Mouse (Mus musculus) CH12.LX (cell line): ENCODE measurements around the gene Sipa1l2. TPM values are rescaled to one million over a fixed set of nuclear protein-coding genes. Genes with fewer than 3 reads are reported as not detected.

Experiments
- DNase-seq: peaks from one replicate; pipeline ENCODE4 v3.0.0-alpha.2; 2013; ENCODE audit errors: extremely low read depth
- H3K27ac ChIP-seq: 2 replicates; pipeline ENCODE4 v1.5.1; 2012; ENCODE audit warnings: low read depth, mild to moderate bottlenecking, control low read depth, moderate library complexity; ENCODE audit not compliant: insufficient read depth
- H3K27me3 ChIP-seq: replicated peaks from 2 replicates; pipeline ENCODE3; 2012; ENCODE audit warnings: inconsistent platforms
- H3K36me3 ChIP-seq, 2 experiments: replicated peaks in 1 of 2; 2 replicates each; pipeline versions ENCODE3 to v1.6.1; 2012; ENCODE audit warnings: inconsistent platforms in 1 of 2, low read length in 1 of 2, mild to moderate bottlenecking in 1 of 2, mixed read lengths in 1 of 2, moderate library complexity in 1 of 2; ENCODE audit not compliant: control insufficient read depth in 1 of 2, insufficient read depth in 1 of 2
- H3K4me1 ChIP-seq, 2 experiments: 2 replicates each; pipeline ENCODE4 v1.6.1; 2012; ENCODE audit warnings: inconsistent platforms in 1 of 2, moderate library complexity in 1 of 2; ENCODE audit not compliant: insufficient read depth in 2 of 2, control insufficient read depth in 1 of 2
- H3K4me2 ChIP-seq: 2 replicates; pipeline ENCODE4 v1.6.1; 2012; ENCODE audit warnings: low read depth, mild to moderate bottlenecking, control low read depth; ENCODE audit not compliant: poor library complexity, insufficient read depth, severe bottlenecking
- H3K4me3 ChIP-seq, 3 experiments: fragments of 150-350 bp in 1 of 3; sonication (generic) in 1 of 3; replicated peaks in 1 of 3; 2 replicates each; pipeline versions ENCODE3 to v1.5.1; 2011 to 2012; ENCODE audit warnings: low read depth in 2 of 3, low read length in 2 of 3, mild to moderate bottlenecking in 2 of 3, moderate library complexity in 2 of 3, control low read depth in 1 of 3, improper control_type of control experiment in 1 of 3, inconsistent platforms in 1 of 3, mixed read lengths in 1 of 3; ENCODE audit not compliant: poor library complexity in 1 of 3
- H3K79me2 ChIP-seq: replicated peaks from 2 replicates; pipeline ENCODE4 v1.6.1; 2012; ENCODE audit warnings: mild to moderate bottlenecking, moderate library complexity; ENCODE audit not compliant: control insufficient read depth, poor library complexity, insufficient read depth, severe bottlenecking; ENCODE audit errors: extremely low read depth
- H3K9ac ChIP-seq: 2 replicates; pipeline ENCODE4 v1.6.1; 2012; ENCODE audit warnings: low read depth, mild to moderate bottlenecking, control low read depth, moderate library complexity; ENCODE audit not compliant: insufficient read depth
- H3K9me3 ChIP-seq: replicated peaks from 2 replicates; pipeline ENCODE3; 2012; ENCODE audit warnings: low read length, inconsistent platforms, mixed read lengths
- BHLHE40 ChIP-seq: IDR thresholded peaks from 2 replicates; pipeline ENCODE4 v1.6.1; 2011; ENCODE audit warnings: mild to moderate bottlenecking, low read depth, low read length, improper control_type of control experiment
- CHD1 ChIP-seq: IDR thresholded peaks from 2 replicates; pipeline ENCODE4 v1.6.1; 2012; ENCODE audit warnings: low read depth, low read length, improper control_type of control experiment, inconsistent platforms
- CHD2 ChIP-seq: IDR thresholded peaks from 2 replicates; pipeline ENCODE4 v1.6.1; 2011; ENCODE audit warnings: low read length, improper control_type of control experiment
- E2F4 ChIP-seq: IDR thresholded peaks from 2 replicates; pipeline ENCODE4 v1.6.1; 2011; ENCODE audit warnings: low read depth, low read length, improper control_type of control experiment; ENCODE audit not compliant: insufficient replicate concordance
- ETS1 ChIP-seq: conservative IDR thresholded peaks from 2 replicates; pipeline ENCODE4 v1.6.1; 2012; ENCODE audit warnings: low read depth, mild to moderate bottlenecking, inconsistent platforms, low read length, improper control_type of control experiment, moderate library complexity
- HCFC1 ChIP-seq: IDR thresholded peaks from 2 replicates; pipeline ENCODE4 v1.6.1; 2012; ENCODE audit warnings: low read depth, mild to moderate bottlenecking, inconsistent platforms, low read length, improper control_type of control experiment
- IRF4 ChIP-seq: IDR thresholded peaks from 2 replicates; pipeline ENCODE4 v1.6.1; 2014; ENCODE audit warnings: low read depth, mild to moderate bottlenecking, inconsistent platforms, low read length, improper control_type of control experiment
- JUN ChIP-seq: IDR thresholded peaks from 2 replicates; pipeline ENCODE4 v1.6.1; 2011; ENCODE audit warnings: low read depth, mild to moderate bottlenecking, low read length, improper control_type of control experiment, moderate library complexity; ENCODE audit not compliant: insufficient read depth
- MYC ChIP-seq: IDR thresholded peaks from 2 replicates; pipeline ENCODE4 v1.6.1; 2011; ENCODE audit warnings: low read depth, mild to moderate bottlenecking, improper control_type of control experiment, low read length
- PAX5 ChIP-seq: IDR thresholded peaks from 2 replicates; pipeline ENCODE4 v1.6.1; 2012; ENCODE audit warnings: low read length, inconsistent platforms, mixed read lengths
- POLR2A ChIP-seq: IDR thresholded peaks from 2 replicates; pipeline ENCODE4 v1.6.1; 2011; ENCODE audit warnings: low read depth, mild to moderate bottlenecking, improper control_type of control experiment, low read length
- POLR2AphosphoS2 ChIP-seq: IDR thresholded peaks from 2 replicates; pipeline ENCODE4 v1.6.1; 2011; ENCODE audit warnings: low read depth, low read length, improper control_type of control experiment
- RAD21 ChIP-seq: IDR thresholded peaks from 2 replicates; pipeline ENCODE4 v1.6.1; 2011; ENCODE audit warnings: low read depth, mild to moderate bottlenecking, low read length, improper control_type of control experiment, moderate library complexity
- RCOR1 ChIP-seq: conservative IDR thresholded peaks from 2 replicates; pipeline ENCODE4 v1.6.1; 2012; ENCODE audit warnings: low read depth, mild to moderate bottlenecking, inconsistent platforms, low read length, improper control_type of control experiment
- TBP ChIP-seq: conservative IDR thresholded peaks from 2 replicates; pipeline ENCODE4 v1.6.1; 2011; ENCODE audit warnings: low read depth, low read length, improper control_type of control experiment
- TCF12 ChIP-seq: IDR thresholded peaks from 2 replicates; pipeline ENCODE4 v1.6.1; 2014; ENCODE audit warnings: low read depth, mild to moderate bottlenecking, inconsistent platforms, low read length, improper control_type of control experiment
- ZC3H11A ChIP-seq: IDR thresholded peaks from 2 replicates; pipeline ENCODE4 v1.6.1; 2012; ENCODE audit warnings: low read depth, mild to moderate bottlenecking, inconsistent platforms, low read length, improper control_type of control experiment
- ZMIZ1 ChIP-seq: IDR thresholded peaks from 2 replicates; pipeline ENCODE4 v1.6.1; 2012; ENCODE audit warnings: low read depth, mild to moderate bottlenecking, inconsistent platforms, low read length, improper control_type of control experiment
- dilution Hi-C: fragments of 300-500 bp; cut with MboI; formaldehyde crosslinking; loops from 2 replicates; pipeline ENCODE4 v1.14.3; 2020; ENCODE audit warnings: low sequenced_read_pairs; ENCODE audit not compliant: extremely low pct_unique_long_range_greater_than_20kb, extremely low pct_ligation_motif_present
- in situ Hi-C: fragments of 300-500 bp; cut with MboI; formaldehyde crosslinking; loops from 3 replicates; pipeline ENCODE4 v1.14.3; 2019; ENCODE audit warnings: low sequenced_read_pairs, low pct_ligation_motif_present, low pct_unique_long_range_greater_than_20kb, mixed read lengths
- polyA plus RNA-seq: library from polyadenylated mRNA; unstranded; fragments of >175 nt; gene quantifications from 2 replicates; pipeline ENCODE4 v1.2.1, GENCODE M21; 2012; ENCODE audit warnings: low read depth; ENCODE audit not compliant: insufficient read length
- total RNA-seq, 2 experiments: library from RNA; depleted of rRNA; stranded (reverse); fragments of 300-350 nt in 1 of 2; fragments of >200 nt in 1 of 2; gene quantifications; 2 replicates each; pipeline ENCODE4 v1.2.3; 2012 to 2014

The Sipa1l2 gene
- total and polyA plus RNA-seq, 3 experiments, result 2.0 to 5.6 (median 2.7) TPM

DNA sequence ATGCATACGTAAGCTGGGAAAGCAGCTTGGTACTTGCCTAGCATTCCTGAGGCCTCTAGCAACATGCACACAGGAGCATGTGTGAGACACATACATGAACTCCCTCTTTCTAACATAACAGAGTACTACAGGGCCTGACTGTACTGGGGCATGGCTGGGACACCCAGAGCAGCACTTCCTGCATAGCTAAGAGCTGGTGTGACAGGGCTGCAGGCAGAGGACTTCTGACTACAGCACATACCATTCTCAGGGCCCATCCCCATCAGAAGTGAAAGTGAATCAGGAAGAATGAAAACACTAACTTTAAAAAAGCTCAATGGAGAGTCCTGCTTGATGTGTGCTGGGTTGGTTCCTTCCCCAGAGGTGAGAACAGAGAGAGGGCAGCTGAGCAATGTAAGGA is 108.1 kb downstream of the Sipa1l2 start:
- Histone ChIP-seq H3K36me3 (peaks cover 8 to 26% of the 10 kb centered on the region in 2 experiments), H3K27me3 (no peaks in the 10 kb centered on the region), H3K4me2 (no peak overlapping the region), H3K9me3 (no peaks in the 10 kb centered on the region), H3K9ac (no peak overlapping the region), H3K27ac (no peak overlapping the region), H3K79me2 (no peaks in the 10 kb centered on the region), H3K4me1 (peaks cover 0 to 27% of the 10 kb centered on the region in 2 experiments; a peak in 2 of 4 replicates), H3K4me3 (no peak overlapping the region)
- in situ Hi-C loops (no loop called here), dilution Hi-C loops (no loop called here)
- no peak for TF ChIP-seq HCFC1
- no peak for TF ChIP-seq TBP
- no peak for TF ChIP-seq POLR2AphosphoS2
- TF ChIP-seq TCF12, result no peak
- no peak for TF ChIP-seq ZC3H11A
- no peak for TF ChIP-seq RAD21
- no peak for TF ChIP-seq CHD2
- TF ChIP-seq JUN, result no peak
- no peak for TF ChIP-seq POLR2A
- TF ChIP-seq PAX5, result no peak
- TF ChIP-seq CHD1, result no peak
- TF ChIP-seq BHLHE40, result no peak
- no peak for TF ChIP-seq ETS1
- no peak for TF ChIP-seq E2F4
- TF ChIP-seq ZMIZ1, result no peak
- TF ChIP-seq MYC, result no peak
- DNase-seq, result peak; percentile 14

DNA sequence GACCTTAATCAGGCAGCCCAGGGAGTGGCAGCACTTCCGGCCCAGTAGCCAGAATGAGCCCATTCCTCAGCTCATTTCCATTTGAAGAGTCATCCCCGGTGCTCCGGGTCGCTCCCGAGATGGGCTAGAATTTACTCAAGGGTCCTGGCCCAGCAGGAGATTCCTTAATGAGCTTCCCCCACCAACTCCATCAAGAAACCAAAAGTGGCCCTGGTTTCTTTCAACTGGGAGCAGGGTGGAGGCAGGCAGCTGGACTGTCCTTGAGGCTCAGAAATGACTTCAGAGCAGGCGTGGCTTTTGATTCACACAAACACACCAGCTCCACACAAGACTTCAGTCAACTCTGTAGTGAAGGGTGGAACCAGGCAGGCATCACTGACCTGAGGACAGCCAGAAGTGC is 109.0 kb downstream of the Sipa1l2 start:
- H3K4me2 ChIP-seq, result no peak overlapping the region
- no peak for DNase-seq
- H3K4me1 ChIP-seq, result peaks cover 0 to 29% of the 10 kb centered on the region in 2 experiments; a peak in 2 of 4 replicates
- H3K27ac ChIP-seq, result no peak overlapping the region
- no peaks in the 10 kb centered on the region for H3K9me3 ChIP-seq
- in situ Hi-C loops, result no loop called here
- peaks cover 4 to 18% of the 10 kb centered on the region in 2 experiments for H3K36me3 ChIP-seq
- no peaks in the 10 kb centered on the region for H3K79me2 ChIP-seq
- TF ChIP-seq RCOR1, result no peak
- no peak for TF ChIP-seq IRF4
- no peak for TF ChIP-seq TCF12
- no peaks in the 10 kb centered on the region for H3K27me3 ChIP-seq
- no peak overlapping the region for H3K4me3 ChIP-seq
- dilution Hi-C loops, result no loop called here
- no peak overlapping the region for H3K9ac ChIP-seq
